Mouse (Mus musculus) monocyte, adult 2 months (primary cell): ENCODE measurements around the gene Olfr150.
"Not testable (repeated sequence)": the region's sequence is repeated elsewhere in the genome, so short reads cannot be mapped to it uniquely, and the experiment has no call there.

Experiments
- DNase-seq, 2 experiments: peaks; one replicate each; pipeline ENCODE4 v3.0.0; 2022; ENCODE audit warnings: low spot score in 2 of 2, low read depth in 1 of 2

The Olfr150 gene

GRCm38 (mm10) chr9:39730678-39731077, at the start of gene Olfr150:
Gene Olfr150 (plus strand): TSS chr9:39730978.
- DNase-seq = no peak

- DNase-seq = not testable (repeated sequence)
Observed at GRCm38 (mm10) chr9:39701123-39701522, 29.7 kb upstream of the Olfr150 start.

- no peak for DNase-seq
Observed at GRCm38 (mm10) chr9:39707017-39707416, 23.8 kb upstream of the Olfr150 start, which contains the start of gene Olfr149. Gene Olfr149 (minus strand): TSS chr9:39707117.

DNA sequence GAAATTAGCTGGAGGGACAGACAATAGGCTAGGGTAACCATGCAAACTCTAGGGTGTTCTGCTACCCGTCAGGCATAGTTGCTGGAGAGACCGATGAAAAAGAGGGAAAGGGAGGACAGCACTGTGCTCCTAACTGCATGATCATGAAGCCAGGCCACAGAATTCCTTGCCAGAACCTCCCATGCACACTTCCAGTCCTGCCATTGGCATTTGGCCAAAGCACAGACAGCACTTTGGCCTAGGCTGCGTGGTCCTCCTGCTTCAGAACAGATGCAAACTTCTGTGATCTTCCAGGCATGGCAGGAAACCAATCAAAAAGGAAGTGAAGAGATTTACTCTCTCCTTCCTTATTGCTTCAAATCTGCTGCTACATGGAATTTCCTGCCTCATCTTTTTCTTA, 21.8 kb upstream of the Olfr150 start:
- DNase-seq = no peak

- DNase-seq = no peak
Observed at GRCm38 (mm10) chr9:39711053-39711452, 19.7 kb upstream of the Olfr150 start, which contains the start of gene Olfr965. Gene Olfr965 (plus strand): TSS chr9:39711353.

GRCm38 (mm10) chr9:39740741-39741140, 10.0 kb downstream of the Olfr150 start:
- no peak for DNase-seq

DNA sequence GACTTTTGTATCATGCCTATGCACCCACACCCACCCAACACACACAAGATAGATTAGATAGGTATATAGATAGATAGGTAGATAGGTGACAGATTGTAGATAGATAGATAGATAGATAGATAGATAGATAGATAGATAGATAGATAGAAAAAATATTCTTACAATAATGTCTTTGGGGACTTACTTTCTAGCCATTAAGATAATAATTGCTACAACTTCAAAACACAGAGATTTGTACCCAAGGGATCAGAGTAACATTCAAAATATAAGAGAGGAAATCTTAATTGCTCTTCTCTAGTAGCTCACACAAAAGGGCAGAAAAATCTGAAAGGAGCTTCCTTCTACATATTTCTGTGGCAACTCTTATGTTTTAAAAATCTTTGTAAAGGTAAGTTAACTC, 15.2 kb downstream of the Olfr150 start, which contains the start of gene Olfr967:
TSS of gene Olfr967 (plus strand) at position 301 of the 400 bp plus-strand sequence.
- DNase-seq = no peak

DNA sequence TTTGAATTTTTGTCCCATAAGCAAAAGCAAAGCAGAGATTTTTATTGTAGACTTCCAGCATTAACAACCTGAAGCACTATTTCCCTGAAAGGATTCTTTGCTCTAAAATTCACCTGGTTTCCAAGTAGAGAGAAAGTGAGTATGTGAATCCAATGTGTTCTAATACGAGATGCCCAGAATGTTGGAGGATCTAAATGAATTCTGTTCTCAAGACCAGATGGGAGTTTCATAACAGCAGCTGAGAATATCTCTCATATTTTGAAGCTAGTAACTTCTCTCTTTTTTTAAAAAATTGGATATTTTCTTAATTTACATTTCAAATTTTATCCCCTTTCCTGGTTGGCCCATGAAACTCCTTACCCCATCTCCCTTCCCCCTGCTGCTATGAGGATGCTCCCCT, 15.7 kb downstream of the Olfr150 start:
- no peak for DNase-seq

- DNase-seq = no peak
Observed at GRCm38 (mm10) chr9:39783153-39783552, 52.4 kb downstream of the Olfr150 start, which contains the start of gene Olfr968. Gene Olfr968 (minus strand): TSS chr9:39783253.
